Mouse (Mus musculus) T-helper 17 cell (primary cell): ENCODE results near the gene Fbxw10.

Source experiments
- in situ Hi-C, 2 experiments: fragments of 300-600 bp; cut with MboI, MseI; formaldehyde crosslinking; loops; 1 replicate in 1 of 2; 2 replicates in 1 of 2; pipeline ENCODE4 v1.15.1; 2025; ENCODE audit warnings: high pct_unique_total_duplicates in 2 of 2

Gene Fbxw10

DNA sequence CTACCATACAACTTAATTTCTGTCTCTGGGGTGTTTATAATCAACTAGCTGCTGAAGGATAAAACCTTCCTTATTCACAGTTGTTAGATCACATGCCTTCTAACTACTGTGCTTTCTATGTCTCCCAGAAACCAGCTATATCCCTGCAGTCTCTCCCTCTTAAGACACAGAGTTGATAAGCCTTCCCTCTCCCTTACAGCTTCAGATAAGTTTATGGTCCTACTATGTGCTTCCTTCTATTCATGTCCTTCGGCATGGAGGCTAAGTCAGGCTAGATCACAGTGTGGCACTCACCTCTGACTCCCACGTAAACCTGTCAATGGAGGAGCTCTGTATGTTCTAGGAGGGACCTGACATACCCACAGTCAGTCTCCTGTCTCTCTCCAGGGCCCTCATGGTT, 16.5 kb upstream of the Fbxw10 start:
- in situ Hi-C loops, result no loop called here

- in situ Hi-C loops, result no loop called here
These were observed 15.0 kb upstream of the Fbxw10 start for GRCm38 (mm10) chr11:62831906-62832305.

GRCm38 (mm10) chr11:62844562-62844961, 2.3 kb upstream of the Fbxw10 start:
- in situ Hi-C loops, result no loop called here

GRCm38 (mm10) chr11:62845730-62846129, 1.1 kb upstream of the Fbxw10 start:
- in situ Hi-C loops, result loop anchor here in 1 of 2 experiments (5.0 kb wide), 1 partner anchor 88 kb away; no protein-coding TSS in a partner anchor

DNA sequence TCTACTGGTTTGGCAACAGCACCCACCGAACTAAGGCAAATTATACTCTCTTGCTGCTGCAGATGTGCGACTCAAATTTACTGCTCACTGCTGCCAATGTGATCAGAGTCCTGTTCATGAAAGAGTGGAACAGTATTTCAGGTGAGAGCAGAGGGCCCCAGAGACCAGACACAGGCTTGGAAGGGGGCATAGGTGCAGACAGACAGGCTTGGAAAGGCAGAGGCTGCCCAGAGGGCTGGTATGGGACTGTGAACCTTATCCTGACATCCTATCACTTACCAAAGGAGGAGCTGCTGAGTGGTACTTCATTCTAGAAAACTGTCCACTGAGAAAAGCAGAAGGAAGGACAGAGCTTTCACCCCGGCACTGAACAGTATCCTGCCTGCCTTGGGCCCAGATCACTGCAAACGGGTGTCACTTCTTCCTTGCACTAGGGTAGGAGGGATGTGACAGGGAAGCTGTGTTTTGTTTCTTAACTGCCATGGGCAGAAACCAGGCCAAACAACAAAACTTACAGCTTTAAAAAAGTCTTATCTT, 854 bp downstream of the Fbxw10 start:
- in situ Hi-C loops, result loop anchor here in 1 of 2 experiments (5.0 kb wide), 1 partner anchor 90 kb away; no protein-coding TSS in a partner anchor

DNA sequence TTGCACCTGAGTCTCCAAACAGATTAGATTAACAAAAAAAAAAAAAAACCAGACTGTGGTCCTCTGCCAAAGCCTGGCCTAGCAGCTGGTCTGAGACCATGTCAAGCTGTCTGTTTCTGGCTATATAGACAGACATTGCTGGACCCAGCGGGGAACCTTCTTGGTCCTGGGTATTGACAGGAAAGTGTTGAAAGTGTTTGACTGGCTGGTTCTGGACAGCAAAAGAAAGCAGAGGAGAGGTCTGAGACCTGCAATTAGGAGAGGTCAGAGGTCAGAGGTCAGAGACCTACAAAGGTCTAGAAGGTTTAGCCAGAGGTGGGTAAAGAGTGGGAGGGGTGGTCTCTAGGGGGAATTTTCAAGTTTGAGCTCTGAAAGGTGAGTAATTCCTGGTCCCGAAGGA, 1.4 kb downstream of the Fbxw10 start:
- in situ Hi-C loops, result loop anchor here in 1 of 2 experiments (5.0 kb wide), 1 partner anchor 91 kb away; no protein-coding TSS in a partner anchor

- in situ Hi-C loops, result no loop called here
These were observed 4.3 kb downstream of the Fbxw10 start for GRCm38 (mm10) chr11:62851199-62851598.

GRCm38 (mm10) chr11:62853334-62853733, 6.5 kb downstream of the Fbxw10 start:
- in situ Hi-C loops, result no loop called here

DNA sequence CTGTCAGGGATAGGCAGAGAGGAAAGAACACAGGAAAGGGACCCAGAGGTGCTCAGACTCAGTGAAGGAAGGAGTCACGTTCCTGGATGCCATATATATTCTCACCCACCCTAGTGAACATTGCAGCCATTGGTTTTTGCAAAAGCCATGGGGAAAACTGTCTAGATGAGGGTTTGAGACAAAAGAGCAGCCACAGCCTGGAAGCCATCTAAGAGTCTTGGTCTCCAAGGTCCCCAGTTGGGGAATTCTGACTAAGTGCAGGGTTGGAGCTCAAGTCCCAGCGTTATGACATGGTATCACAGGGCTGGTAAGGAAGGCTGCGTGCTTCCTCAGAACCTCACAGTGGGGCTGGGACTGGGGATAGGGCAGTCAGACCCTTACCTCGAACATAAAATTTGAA, 18.7 kb downstream of the Fbxw10 start:
- in situ Hi-C loops, result no loop called here

- in situ Hi-C loops, result no loop called here
These were observed 19.8 kb downstream of the Fbxw10 start for GRCm38 (mm10) chr11:62866685-62867084.

GRCm38 (mm10) chr11:62869201-62869600, 22.3 kb downstream of the Fbxw10 start:
- in situ Hi-C loops, result no loop called here

GRCm38 (mm10) chr11:62869715-62870371, 23.0 kb downstream of the Fbxw10 start:
- in situ Hi-C loops, result no loop called here

- in situ Hi-C loops, result no loop called here
These were observed 26.6 kb downstream of the Fbxw10 start for GRCm38 (mm10) chr11:62873479-62873878.

- in situ Hi-C loops, result loop anchor here in 1 of 2 experiments (5.0 kb wide), 1 partner anchor 53 kb away; the partner anchor contains the start of gene Trim16
These were observed 28.8 kb downstream of the Fbxw10 start for GRCm38 (mm10) chr11:62875696-62876095.

GRCm38 (mm10) chr11:62876445-62876844, 29.6 kb downstream of the Fbxw10 start:
- in situ Hi-C loops, result loop anchor here in 1 of 2 experiments (5.0 kb wide), 1 partner anchor 54 kb away; the partner anchor contains the start of gene Trim16

GRCm38 (mm10) chr11:62877391-62877790, 30.5 kb downstream of the Fbxw10 start:
- in situ Hi-C loops, result loop anchor here in 1 of 2 experiments (5.0 kb wide), 1 partner anchor 55 kb away; the partner anchor contains the start of gene Trim16

GRCm38 (mm10) chr11:62878728-62879127, 31.9 kb downstream of the Fbxw10 start:
- in situ Hi-C loops, result loop anchor here in 1 of 2 experiments (5.0 kb wide), 1 partner anchor 56 kb away; the partner anchor contains the start of gene Trim16

GRCm38 (mm10) chr11:62879220-62880048, 32.6 kb downstream of the Fbxw10 start, which contains the start of gene Tvp23b:
Gene Tvp23b (plus strand): TSS chr11:62879455.
- in situ Hi-C loops, result loop anchor here in 1 of 2 experiments (5.0 to 10.0 kb wide), 2 partner anchors 57 to 1165 kb away; partner anchors contain the start of gene Trim16

GRCm38 (mm10) chr11:62883407-62883806, 36.5 kb downstream of the Fbxw10 start:
- in situ Hi-C loops, result loop anchor here in 1 of 2 experiments (10.0 kb wide), 1 partner anchor 1161 kb away; no protein-coding TSS in a partner anchor

GRCm38 (mm10) chr11:62885323-62885722, 38.5 kb downstream of the Fbxw10 start:
- in situ Hi-C loops, result loop anchor here in 1 of 2 experiments (10.0 kb wide), 1 partner anchor 1159 kb away; no protein-coding TSS in a partner anchor

DNA sequence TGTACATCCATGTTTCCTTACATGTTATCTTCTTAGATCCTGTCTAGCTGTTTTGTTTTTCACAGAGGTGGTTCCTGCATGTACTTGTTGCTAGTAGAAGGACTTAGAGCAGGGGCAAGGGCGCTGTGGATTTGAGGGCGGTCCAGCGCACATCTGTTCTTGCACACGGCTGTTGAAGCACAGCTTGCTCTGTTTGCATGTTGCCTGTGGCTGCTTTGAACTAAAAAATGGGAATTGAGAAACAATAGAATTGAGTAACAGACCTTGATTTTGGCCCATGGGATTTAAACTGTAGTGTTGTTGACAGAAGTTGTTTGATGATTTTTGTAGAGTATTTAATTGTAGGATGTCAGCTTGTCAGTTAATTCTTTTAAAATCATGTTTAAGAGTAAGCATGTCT, 43.9 kb downstream of the Fbxw10 start:
- in situ Hi-C loops, result no loop called here

- in situ Hi-C loops, result no loop called here
These were observed 44.9 kb downstream of the Fbxw10 start for GRCm38 (mm10) chr11:62891763-62892162.
